13 mouse cellular contexts compared by ENCODE assay signal in genomic region chr5:136354729-136355128, GRCm38 (mm10).
A peak's percentile ranks its signal among the peaks of the same experiment; 100 is the strongest.
DNase-seq lines count a peak whose midpoint lies in the region; ATAC-seq and TF ChIP-seq lines count a peak whose summit lies in the region.
"Had no signal": no experiment of that assay in that cellular context is flagged by ENCODE, and none has a peak within 500 bp of the region (broad histone marks: within the 10 kb centered on the region; RNA-seq: fewer than 3 reads in every experiment).

No protein-coding gene starts in this region.

- no peaks in the 10 kb centered on the region for H3K27me3 ChIP-seq in lung, embryonic 14.5 days (ENCODE audit: insufficient read depth, low read length)
- H3K27me3 ChIP-seq in heart, embryonic 13.5 days (replicated peaks) = no peaks in the 10 kb centered on the region
- no peaks in the 10 kb centered on the region for H3K27me3 ChIP-seq in hindbrain, embryonic 11.5 days (ENCODE audit: control insufficient read depth, insufficient read depth, low read length)

- no peak for ATAC-seq in lung, embryonic 14.5 days (ENCODE audit: insufficient read depth)
- no peak for ATAC-seq in heart, embryonic 13.5 days (ENCODE audit: extremely low read depth, insufficient number of reproducible peaks, low FRiP score, low TSS enrichment)
- ATAC-seq in hindbrain, embryonic 11.5 days (ENCODE audit: low FRiP score) = no peak
- ATAC-seq: inflammation-experienced regulatory T-cells, adult 6 months had no signal

- H3K36me3 ChIP-seq in lung, embryonic 14.5 days (ENCODE audit: insufficient read depth) = peaks cover 26% of the 10 kb centered on the region
- H3K36me3 ChIP-seq in heart, embryonic 13.5 days = peaks cover 60% of the 10 kb centered on the region
- H3K36me3 ChIP-seq in hindbrain, embryonic 11.5 days (ENCODE audit: control insufficient read depth, insufficient read depth, low read length) = no peaks in the 10 kb centered on the region

- no peak overlapping the region for H3K9ac ChIP-seq in lung, embryonic 14.5 days
- no peak overlapping the region for H3K9ac ChIP-seq in heart, embryonic 13.5 days
- H3K9ac ChIP-seq in hindbrain, embryonic 11.5 days (ENCODE audit: low read depth, low read length) = no peak overlapping the region
- H3K9ac ChIP-seq: liver, embryonic 14.5 days had no signal

- 71% methylated on average over 6 of the region's 6 CpGs for WGBS in lung, embryonic 14.5 days
- WGBS in heart, embryonic 13.5 days = 70% methylated on average over 6 of the region's 6 CpGs
- WGBS in hindbrain, embryonic 11.5 days = 89% methylated on average over 6 of the region's 6 CpGs

- intact Hi-C loops in gastrocnemius, adult 2 months (cut with DNase I) = no loop called here

- no peak overlapping the region for H3K4me2 ChIP-seq in lung, embryonic 14.5 days
- H3K4me2 ChIP-seq in heart, embryonic 13.5 days = no peak overlapping the region
- no peak overlapping the region for H3K4me2 ChIP-seq in hindbrain, embryonic 11.5 days (replicated peaks; ENCODE audit: low read depth, low read length)

- no peaks in the 10 kb centered on the region for H3K9me3 ChIP-seq in lung, embryonic 14.5 days (ENCODE audit: low read depth, low read length)
- no peaks in the 10 kb centered on the region for H3K9me3 ChIP-seq in heart, embryonic 13.5 days
- no peaks in the 10 kb centered on the region for H3K9me3 ChIP-seq in hindbrain, embryonic 11.5 days (ENCODE audit: control insufficient read depth, low read length)

- H3K4me3 ChIP-seq in gastrocnemius, adult 2 months = no peak overlapping the region
- H3K4me3 ChIP-seq in lung, embryonic 14.5 days (ENCODE audit: low read depth, low read length) = no peak overlapping the region
- H3K4me3 ChIP-seq in heart, embryonic 13.5 days = no peak overlapping the region
- no peak overlapping the region for H3K4me3 ChIP-seq in hindbrain, embryonic 11.5 days (ENCODE audit: low read depth, low read length)

- H3K4me1 ChIP-seq in lung, embryonic 14.5 days (ENCODE audit: insufficient read depth) = no peaks in the 10 kb centered on the region
- H3K4me1 ChIP-seq in heart, embryonic 13.5 days = peaks cover 54% of the 10 kb centered on the region
- H3K4me1 ChIP-seq in hindbrain, embryonic 11.5 days (replicated peaks; ENCODE audit: control insufficient read depth, insufficient read depth, low read length) = 0 out of 2 replicates have a peak, but pooled peaks cover 3% of the 10 kb centered on the region

- no peak for TF ChIP-seq CTCF in gastrocnemius, adult 2 months (IDR thresholded peaks at IDR 0.05)
- no peak for TF ChIP-seq CTCF in lung, embryonic 14.5 days (IDR thresholded peaks at IDR 0.05; ENCODE audit: low read depth)

- peak; percentile 35 for DNase-seq in gastrocnemius, postnatal 10 days
- no peak for DNase-seq in gastrocnemius, adult 2 months
- DNase-seq in lung, embryonic 14.5 days = peak; percentile 31
- no peak for DNase-seq in lung, postnatal 4 days
- peak; percentile 44 for DNase-seq in NIH3T3 (ENCODE audit: low read depth)
- no peak for DNase-seq in layer of hippocampus, postnatal 36 days
- DNase-seq in hindbrain, embryonic 11.5 days (ENCODE audit: low spot score) = no peak
- DNase-seq: cerebellum, adult 8-10 months; layer of hippocampus, adult 9-11 months; thymus, postnatal 14 days had no signal

- no peak overlapping the region for H3K27ac ChIP-seq in gastrocnemius, adult 2 months
- no peak overlapping the region for H3K27ac ChIP-seq in lung, embryonic 14.5 days (ENCODE audit: low read depth)
- peak overlapping the region; percentile 72; the same call in 1 of the 2 replicates for H3K27ac ChIP-seq in heart, embryonic 13.5 days (replicated peaks)
- no peak overlapping the region for H3K27ac ChIP-seq in hindbrain, embryonic 11.5 days (ENCODE audit: low read depth, low read length)
- H3K27ac ChIP-seq: liver, embryonic 14.5 days had no signal

Comparison
In these comparisons a context has a peak if more than half of its experiments do, and no peak if none do; other contexts are left out.
1. DNase-seq: peak in gastrocnemius, postnatal 10 days (single experiment), lung, embryonic 14.5 days (single experiment) and NIH3T3 (single experiment); none in gastrocnemius, adult 2 months (single experiment), lung, postnatal 4 days (0 of 2), layer of hippocampus, postnatal 36 days (0 of 2) and hindbrain, embryonic 11.5 days (single experiment).